Mouse (Mus musculus) monocyte, adult 2 months (primary cell): ENCODE measurements around the gene Ttc3.

ENCODE experiments used
- DNase-seq, 2 experiments: peaks; one replicate each; pipeline ENCODE4 v3.0.0; 2022; ENCODE audit warnings: low spot score in 2 of 2, low read depth in 1 of 2

Gene Ttc3

GRCm38 (mm10) chr16:94356776-94357494 is 13.5 kb upstream of the Ttc3 start:
- no peak for DNase-seq

GRCm38 (mm10) chr16:94358091-94358490 is 12.3 kb upstream of the Ttc3 start:
- DNase-seq, result no peak

GRCm38 (mm10) chr16:94360578-94361350 is 9.7 kb upstream of the Ttc3 start:
- no peak for DNase-seq

GRCm38 (mm10) chr16:94362174-94362873 is 8.1 kb upstream of the Ttc3 start:
- DNase-seq, result no peak

GRCm38 (mm10) chr16:94363814-94364213 is 6.6 kb upstream of the Ttc3 start:
- no peak for DNase-seq

GRCm38 (mm10) chr16:94365435-94365834 is 5.0 kb upstream of the Ttc3 start:
- no peak for DNase-seq

- no peak for DNase-seq
Measured at GRCm38 (mm10) chr16:94369596-94370172, 734 bp upstream of the Ttc3 start.

GRCm38 (mm10) chr16:94370915-94371300 is 490 bp downstream of the Ttc3 start:
- peak; percentile 11 to 28 for DNase-seq

GRCm38 (mm10) chr16:94371301-94371931 is 998 bp downstream of the Ttc3 start, which contains the start of gene Pigp:
Pigp (minus strand) TSS chr16:94371842.
- no peak for DNase-seq

- no peak for DNase-seq
Measured at GRCm38 (mm10) chr16:94379386-94379785, 9.0 kb downstream of the Ttc3 start.

GRCm38 (mm10) chr16:94383277-94383676 is 12.9 kb downstream of the Ttc3 start:
- DNase-seq, result no peak

- no peak for DNase-seq
Measured at GRCm38 (mm10) chr16:94387690-94388089, 17.3 kb downstream of the Ttc3 start.

GRCm38 (mm10) chr16:94392299-94392698 is 21.9 kb downstream of the Ttc3 start:
- DNase-seq, result no peak

- no peak for DNase-seq
Measured at GRCm38 (mm10) chr16:94395051-94395450, 24.6 kb downstream of the Ttc3 start.

- no peak for DNase-seq
Measured at GRCm38 (mm10) chr16:94396641-94397040, 26.2 kb downstream of the Ttc3 start.

GRCm38 (mm10) chr16:94399141-94399540 is 28.7 kb downstream of the Ttc3 start:
- no peak for DNase-seq

- DNase-seq, result no peak
Measured at GRCm38 (mm10) chr16:94401636-94402035, 31.2 kb downstream of the Ttc3 start.

GRCm38 (mm10) chr16:94402185-94402584 is 31.8 kb downstream of the Ttc3 start:
- DNase-seq, result no peak

GRCm38 (mm10) chr16:94411287-94411686 is 40.9 kb downstream of the Ttc3 start:
- no peak for DNase-seq

GRCm38 (mm10) chr16:94412198-94412597 is 41.8 kb downstream of the Ttc3 start:
- DNase-seq, result no peak

- DNase-seq, result no peak
Measured at GRCm38 (mm10) chr16:94412760-94413159, 42.3 kb downstream of the Ttc3 start.
